Mouse (Mus musculus) liver, embryonic 14.5 days (tissue): ENCODE data around the gene Comtd1. TPM values are rescaled to one million over a fixed set of nuclear protein-coding genes. Genes with fewer than 3 reads are reported as not detected.

Experiments used
- ATAC-seq: fragments of 200-750 bp; cut with Nextera tagmentation; 2 replicates; pipeline ENCODE4 v1.8.0; 2017; ENCODE audit warnings: moderate number of reproducible peaks, mild to moderate bottlenecking, moderate library complexity; ENCODE audit not compliant: insufficient read depth
- DNase-seq, 3 experiments: peaks; one replicate each; pipeline ENCODE4 v3.0.0-alpha.2; 2012 to 2013; ENCODE audit warnings: low read depth in 3 of 3, low spot score in 3 of 3
- H3K27ac ChIP-seq: fragments of 300-500 bp; sonication (generic); 2 replicates; pipeline ENCODE4 v1.5.1; 2014; ENCODE audit warnings: moderate library complexity, mild to moderate bottlenecking, control low read depth, inconsistent platforms
- H3K27me3 ChIP-seq: fragments of 300-500 bp; sonication (generic); 2 replicates; pipeline ENCODE4 v1.6.1; 2014; ENCODE audit warnings: mild to moderate bottlenecking, low read length, moderate library complexity; ENCODE audit not compliant: control insufficient read depth, insufficient read depth
- H3K36me3 ChIP-seq: fragments of 300-500 bp; sonication (generic); replicated peaks from 2 replicates; pipeline ENCODE4 v1.6.1; 2014; ENCODE audit warnings: low read depth; ENCODE audit not compliant: control insufficient read depth, insufficient read depth
- H3K4me1 ChIP-seq, 2 experiments: fragments of 200-500 bp in 1 of 2; fragments of 300-500 bp in 1 of 2; sonication (generic) in 1 of 2; replicated peaks; 2 replicates each; pipeline ENCODE4 v1.6.1; 2012 to 2014; ENCODE audit warnings: antibody characterized with exemption in 1 of 2, inconsistent platforms in 1 of 2, low read length in 1 of 2; ENCODE audit not compliant: control insufficient read depth in 2 of 2, insufficient read depth in 2 of 2
- H3K4me2 ChIP-seq: fragments of 300-500 bp; sonication (generic); 2 replicates; pipeline ENCODE4 v1.6.1; 2014; ENCODE audit warnings: low read depth, mild to moderate bottlenecking, control low read depth, moderate library complexity
- H3K4me3 ChIP-seq, 2 experiments: fragments of 200-500 bp in 1 of 2; fragments of 300-500 bp in 1 of 2; sonication (generic) in 1 of 2; 2 replicates each; pipeline ENCODE4 v1.5.1; 2012 to 2014; ENCODE audit warnings: low read depth in 2 of 2, low read length in 2 of 2, mild to moderate bottlenecking in 2 of 2, control low read depth in 1 of 2, inconsistent platforms in 1 of 2, moderate library complexity in 1 of 2; ENCODE audit not compliant: insufficient read depth in 1 of 2
- H3K9ac ChIP-seq: fragments of 300-500 bp; sonication (generic); replicated peaks from 2 replicates; pipeline ENCODE4 v1.6.1; 2014; ENCODE audit warnings: mild to moderate bottlenecking, control low read depth, moderate library complexity
- H3K9me3 ChIP-seq: fragments of 300-500 bp; sonication (generic); 2 replicates; pipeline ENCODE4 v1.6.1; 2016; ENCODE audit warnings: low read length, mixed read lengths; ENCODE audit not compliant: control insufficient read depth
- CTCF ChIP-seq: IDR thresholded peaks from 2 replicates; pipeline ENCODE4 v1.5.1; 2016; ENCODE audit warnings: antibody characterized with exemption, low read depth, control low read depth
- EP300 ChIP-seq: IDR thresholded peaks from 2 replicates; pipeline ENCODE4 v1.6.1; 2016; ENCODE audit warnings: antibody characterized with exemption, low read depth
- WGBS: fragments of 180-500 bp; shearing (Covaris S2); extraction: QIAGEN DNeasy Blood & Tissue Kit; methylation state at CpG from one replicate; pipeline ENCODE4 v1.1.7; 2014; ENCODE audit not compliant: insufficient replicate concordance; 5-methylcytosine and 5-hydroxymethylcytosine counted together
- polyA plus RNA-seq, 2 experiments: library from polyadenylated mRNA; depleted of rRNA in 1 of 2; stranded (reverse) in 1 of 2; unstranded in 1 of 2; fragments of >200 nt; fragmentation: Nextera tagmentation in 1 of 2; extraction: Ambion mirVana in 1 of 2; gene quantifications; 2 replicates each; pipeline versions ENCODE4 v1.2.1 to v1.2.3; 2012 to 2014

Gene Comtd1
- polyA plus RNA-seq, 2 experiments: 14.3 to 25.8 TPM

DNA sequence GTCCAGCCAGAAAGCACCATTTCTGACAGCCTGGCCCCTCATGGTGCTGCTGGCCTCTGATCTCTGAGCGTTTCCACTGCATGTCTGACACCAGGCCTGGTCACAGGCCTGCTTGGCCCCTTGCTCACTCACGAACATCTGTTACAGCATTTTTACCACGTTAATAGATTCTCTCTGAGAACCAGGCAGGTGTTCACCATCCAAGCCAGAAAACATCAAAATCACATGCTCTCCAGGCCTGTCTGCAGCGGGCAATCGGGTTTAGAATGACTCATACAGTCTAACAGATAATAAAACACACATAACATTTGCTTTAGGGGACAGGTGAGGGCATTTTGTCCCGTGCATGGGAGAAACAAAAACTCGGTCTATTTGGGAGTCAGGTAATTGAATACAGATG, 17.5 kb upstream of the Comtd1 start:
- H3K27ac ChIP-seq: no peak overlapping the region
- H3K9ac ChIP-seq: no peak overlapping the region
- DNase-seq: no peak
- no peak for ATAC-seq
- TF ChIP-seq EP300 (no peak), CTCF (no peak)
- H3K27me3 ChIP-seq: no peaks in the 10 kb centered on the region
- 56% methylated on average over 7 of the region's 7 CpGs for WGBS
- H3K4me2 ChIP-seq: no peak overlapping the region
- H3K36me3 ChIP-seq: no peaks in the 10 kb centered on the region
- no peak overlapping the region for H3K4me3 ChIP-seq
- H3K9me3 ChIP-seq: no peaks in the 10 kb centered on the region
- no peaks in the 10 kb centered on the region for H3K4me1 ChIP-seq

DNA sequence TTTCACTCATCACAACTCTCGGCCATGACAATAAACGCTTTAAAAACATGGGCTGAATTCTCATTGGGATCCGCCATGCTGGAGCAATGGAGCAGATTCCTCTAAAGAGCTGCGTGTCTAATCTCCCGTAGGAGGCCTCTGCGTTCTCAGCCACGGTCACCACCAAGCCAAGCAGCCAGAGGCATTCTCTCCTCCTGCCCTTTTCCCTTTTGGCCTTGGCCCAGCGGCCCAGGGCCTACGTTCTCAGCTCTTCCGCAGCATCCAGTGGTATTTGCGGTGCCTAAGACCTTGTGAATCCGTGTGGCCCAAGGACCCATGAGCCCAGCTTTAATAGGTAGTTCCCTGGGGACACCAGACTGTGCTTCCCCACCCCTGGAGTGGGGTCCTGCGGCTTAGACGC, 8.1 kb upstream of the Comtd1 start:
- no peak for DNase-seq
- no peaks in the 10 kb centered on the region for H3K36me3 ChIP-seq
- no peak overlapping the region for H3K27ac ChIP-seq
- H3K4me3 ChIP-seq: no peak overlapping the region
- H3K9ac ChIP-seq: no peak overlapping the region
- no peak overlapping the region for H3K4me2 ChIP-seq
- H3K9me3 ChIP-seq: no peaks in the 10 kb centered on the region
- H3K27me3 ChIP-seq: no peaks in the 10 kb centered on the region
- ATAC-seq: no peak
- WGBS: 80% methylated on average over 14 of the region's 14 CpGs
- TF ChIP-seq EP300 (no peak), CTCF (no peak)
- H3K4me1 ChIP-seq: peaks cover 14 to 26% of the 10 kb centered on the region in 2 experiments

DNA sequence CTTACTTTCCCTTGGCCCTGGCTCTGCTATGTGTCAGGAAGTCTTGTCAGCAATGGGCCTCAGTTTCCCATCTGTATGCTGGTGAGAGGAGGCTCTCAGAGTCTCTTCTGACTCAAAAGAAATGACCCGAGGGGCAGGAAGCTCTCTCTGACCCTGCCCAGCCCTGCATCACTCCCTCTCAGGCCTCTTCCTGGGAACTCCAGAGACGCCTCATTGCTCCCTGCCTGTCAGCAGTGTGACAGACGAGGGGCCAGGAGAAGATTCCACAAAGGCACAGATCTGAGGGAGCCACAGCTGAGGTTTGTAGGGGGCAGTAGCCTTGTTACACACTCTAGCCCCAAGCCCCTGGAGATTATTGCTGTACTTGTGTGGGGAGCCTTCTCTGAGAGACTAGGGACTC, 7.2 kb upstream of the Comtd1 start:
- Histone ChIP-seq H3K27ac (no peak overlapping the region), H3K4me3 (no peak overlapping the region), H3K4me1 (peaks cover 22 to 35% of the 10 kb centered on the region in 2 experiments), H3K4me2 (no peak overlapping the region), H3K9me3 (no peaks in the 10 kb centered on the region), H3K27me3 (no peaks in the 10 kb centered on the region), H3K36me3 (no peaks in the 10 kb centered on the region), H3K9ac (no peak overlapping the region)
- ATAC-seq (no peak), DNase-seq (no peak)
- 52% methylated on average over 3 of the region's 3 CpGs for WGBS
- TF ChIP-seq CTCF: no peak

DNA sequence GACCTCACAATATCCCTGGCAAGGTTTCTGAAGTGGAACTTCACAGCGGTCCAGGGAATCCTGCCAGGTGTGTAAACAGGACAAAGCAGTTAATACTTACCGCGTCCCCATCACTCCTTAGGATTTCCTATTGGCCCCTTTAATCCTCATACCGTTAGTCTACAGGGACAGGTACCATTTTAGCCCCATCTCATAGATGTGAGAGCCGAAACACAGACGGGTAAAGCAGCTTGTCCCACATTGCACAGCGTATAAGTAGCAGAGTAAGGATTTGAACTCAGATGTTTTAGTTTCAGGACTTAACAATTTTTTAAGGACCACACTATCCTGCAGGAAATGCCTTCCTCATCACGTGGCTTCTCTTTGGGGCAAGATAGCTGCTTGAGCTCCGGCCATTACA, 5.5 kb upstream of the Comtd1 start:
- Histone ChIP-seq H3K4me3 (no peak overlapping the region), H3K27ac (no peak overlapping the region), H3K4me1 (peaks cover 37 to 49% of the 10 kb centered on the region in 2 experiments), H3K9me3 (no peaks in the 10 kb centered on the region), H3K4me2 (peak overlapping the region; percentile 65; the same call in 1 of the 2 replicates), H3K27me3 (no peaks in the 10 kb centered on the region), H3K9ac (no peak overlapping the region), H3K36me3 (no peaks in the 10 kb centered on the region)
- 52% methylated on average over 9 of the region's 9 CpGs for WGBS
- TF ChIP-seq EP300 (no peak), CTCF (no peak)
- DNase-seq (no peak), ATAC-seq (no peak)

DNA sequence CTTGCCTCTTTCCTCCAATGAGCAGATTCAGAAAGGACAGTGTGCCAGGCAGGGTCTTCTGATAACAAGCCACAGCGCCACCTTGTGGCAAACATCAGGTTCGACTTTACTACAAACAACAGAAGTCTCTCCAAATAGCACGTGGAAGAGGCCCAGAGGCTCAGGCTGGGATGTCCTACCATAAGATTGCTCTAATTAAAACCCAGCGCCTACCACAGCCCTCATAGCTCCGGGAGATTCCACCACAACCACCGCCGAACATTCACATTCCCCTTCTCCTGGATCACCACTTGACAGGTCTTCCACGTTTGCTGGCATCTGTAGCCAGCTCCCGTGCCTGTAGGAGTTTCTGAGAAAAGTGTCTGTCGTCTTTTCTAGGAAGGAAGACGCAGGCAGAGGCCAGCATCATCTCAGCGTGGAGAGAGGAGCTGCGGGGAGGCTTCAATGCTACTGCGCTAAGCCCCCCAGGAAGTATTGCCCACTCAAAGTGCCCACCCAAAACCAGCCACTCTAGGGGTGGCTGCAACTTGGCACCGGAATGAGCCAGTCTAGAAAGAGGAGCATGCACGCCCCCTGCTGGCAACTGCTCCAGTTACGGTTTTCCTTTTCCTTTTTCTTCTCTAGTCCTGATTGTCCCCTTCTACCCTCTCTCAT, 4.8 kb upstream of the Comtd1 start:
- ATAC-seq (peak; percentile 23; the same call in 1 of the 2 replicates), DNase-seq (peak; percentile 80 to 84 (median 82))
- peak overlapping the region; percentile 62 for H3K9ac ChIP-seq
- peak overlapping the region; percentile 83 for H3K27ac ChIP-seq
- peaks cover 38 to 52% of the 10 kb centered on the region in 2 experiments for H3K4me1 ChIP-seq
- WGBS: 2% methylated on average over 17 of the region's 17 CpGs
- no peaks in the 10 kb centered on the region for H3K9me3 ChIP-seq
- no peaks in the 10 kb centered on the region for H3K27me3 ChIP-seq
- peak overlapping the region; percentile 35 to 50 for H3K4me3 ChIP-seq
- peak overlapping the region; percentile 65 for H3K4me2 ChIP-seq
- H3K36me3 ChIP-seq: no peaks in the 10 kb centered on the region
- TF ChIP-seq EP300 (no peak; the same call in 1 of the 2 replicates), CTCF (peak; percentile 90)
